Mouse (Mus musculus) erythroblast, embryonic 14.5 days (primary cell): ENCODE results near the gene Uba5.

Source experiments
- GATA1 ChIP-seq: IDR thresholded peaks from 2 replicates; pipeline ENCODE4 v1.6.1; 2012; ENCODE audit warnings: low read length, inconsistent platforms, mixed read lengths
- TAL1 ChIP-seq: IDR thresholded peaks from 3 replicates; pipeline ENCODE4 v1.6.1; 2012; ENCODE audit warnings: low read length, inconsistent platforms, mixed read lengths

DNA sequence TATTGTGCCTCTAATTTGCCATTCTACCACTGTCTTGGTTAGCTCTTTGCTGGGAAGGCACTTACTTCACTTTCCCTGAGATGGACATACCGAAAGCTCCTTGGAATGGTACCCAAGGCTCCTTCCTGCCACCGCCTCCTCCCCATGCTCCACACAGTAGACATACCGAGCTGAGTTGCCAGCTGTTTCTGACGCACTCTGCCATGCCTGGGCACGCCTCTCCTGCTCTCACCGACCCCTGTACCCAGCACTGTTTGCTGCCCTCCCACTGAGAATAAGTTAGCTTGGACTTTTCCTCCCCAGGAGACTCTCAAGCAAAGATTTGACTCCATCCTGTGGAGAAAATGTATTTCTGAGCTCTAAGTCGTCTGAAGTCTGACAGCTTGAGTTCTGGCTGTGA is 37.9 kb upstream of the Uba5 start:
- no peak for TF ChIP-seq TAL1
- TF ChIP-seq GATA1, result no peak
